Mouse (Mus musculus) neural tube, embryonic 11.5 days (tissue): Measurements from ENCODE around the gene Wdr4. TPM values are rescaled to one million over a fixed set of nuclear protein-coding genes. Genes with fewer than 3 reads are reported as not detected.

Experiments used
- ATAC-seq: fragments of 200-750 bp; cut with Nextera tagmentation; 2 replicates; pipeline ENCODE4 v1.8.0; 2017; ENCODE audit warnings: moderate number of reproducible peaks, mild to moderate bottlenecking, moderate TSS enrichment, moderate library complexity; ENCODE audit not compliant: insufficient read depth, low FRiP score, low TSS enrichment
- DNase-seq: peaks from one replicate; pipeline ENCODE4 v3.0.0-alpha.2; 2015; ENCODE audit warnings: low spot score
- H3K27ac ChIP-seq: fragments of 300-500 bp; sonication (generic); 2 replicates; pipeline ENCODE4 v1.5.1; 2014; ENCODE audit warnings: low read depth, mild to moderate bottlenecking, low read length
- H3K27me3 ChIP-seq: fragments of 300-500 bp; sonication (generic); 2 replicates; pipeline ENCODE4 v1.6.1; 2014; ENCODE audit warnings: mild to moderate bottlenecking, low read length, mixed read lengths; ENCODE audit not compliant: control insufficient read depth, insufficient read depth
- H3K36me3 ChIP-seq: fragments of 300-500 bp; sonication (generic); 2 replicates; pipeline ENCODE4 v1.6.1; 2014; ENCODE audit warnings: mild to moderate bottlenecking, low read length, moderate library complexity, mixed read lengths; ENCODE audit not compliant: control insufficient read depth, insufficient read depth
- H3K4me1 ChIP-seq: fragments of 300-500 bp; sonication (generic); 2 replicates; pipeline ENCODE4 v1.6.1; 2014; ENCODE audit warnings: low read length, mixed read lengths; ENCODE audit not compliant: control insufficient read depth, insufficient read depth
- H3K4me2 ChIP-seq: fragments of 300-500 bp; sonication (generic); 2 replicates; pipeline ENCODE4 v1.6.1; 2014; ENCODE audit warnings: low read depth, mild to moderate bottlenecking, moderate library complexity
- H3K4me3 ChIP-seq: fragments of 300-500 bp; sonication (generic); 2 replicates; pipeline ENCODE4 v1.5.1; 2014; ENCODE audit warnings: low read depth, low read length
- H3K9ac ChIP-seq: fragments of 300-500 bp; sonication (generic); 2 replicates; pipeline ENCODE4 v1.6.1; 2014; ENCODE audit warnings: mild to moderate bottlenecking, low read length
- H3K9me3 ChIP-seq: fragments of 300-500 bp; sonication (generic); 2 replicates; pipeline ENCODE4 v1.6.1; 2016; ENCODE audit warnings: low read length; ENCODE audit not compliant: control insufficient read depth
- WGBS: fragments of 180-500 bp; shearing (Covaris S2); extraction: QIAGEN DNeasy Blood & Tissue Kit; methylation state at CpG from one replicate; pipeline ENCODE4 v1.1.7; 2014; 5-methylcytosine and 5-hydroxymethylcytosine counted together
- polyA plus RNA-seq: library from polyadenylated mRNA; unstranded; fragments of >200 nt; fragmentation: Nextera tagmentation; extraction: Ambion mirVana; gene quantifications from 2 replicates; pipeline ENCODE4 v1.2.1, GENCODE M21; 2014

The Wdr4 gene
- polyA plus RNA-seq, 1 experiment from 2014 or later = 42.5 TPM

GRCm38 (mm10) chr17:31525816-31526215 lies 6.0 kb upstream of the Wdr4 start:
- Histone ChIP-seq H3K27ac (no peak overlapping the region), H3K27me3 (no peaks in the 10 kb centered on the region), H3K4me3 (no peak overlapping the region), H3K4me1 (peaks cover 2% of the 10 kb centered on the region; the same call in 1 of the 2 replicates), H3K9ac (no peak overlapping the region), H3K9me3 (no peaks in the 10 kb centered on the region), H3K4me2 (no peak overlapping the region), H3K36me3 (peaks cover 4% of the 10 kb centered on the region)
- DNase-seq = no peak
- WGBS = 95% methylated on average over 3 of the region's 3 CpGs
- no peak for ATAC-seq

GRCm38 (mm10) chr17:31525114-31525513 lies 5.3 kb upstream of the Wdr4 start:
- ATAC-seq = no peak
- Histone ChIP-seq H3K36me3 (peaks cover 4% of the 10 kb centered on the region; the same call in 1 of the 2 replicates), H3K9me3 (no peaks in the 10 kb centered on the region), H3K4me3 (no peak overlapping the region), H3K4me1 (peaks cover 6% of the 10 kb centered on the region; the same call in 1 of the 2 replicates), H3K27me3 (no peaks in the 10 kb centered on the region), H3K27ac (no peak overlapping the region), H3K4me2 (no peak overlapping the region), H3K9ac (no peak overlapping the region)
- 97% methylated on average over 4 of the region's 4 CpGs for WGBS
- DNase-seq = no peak

DNA sequence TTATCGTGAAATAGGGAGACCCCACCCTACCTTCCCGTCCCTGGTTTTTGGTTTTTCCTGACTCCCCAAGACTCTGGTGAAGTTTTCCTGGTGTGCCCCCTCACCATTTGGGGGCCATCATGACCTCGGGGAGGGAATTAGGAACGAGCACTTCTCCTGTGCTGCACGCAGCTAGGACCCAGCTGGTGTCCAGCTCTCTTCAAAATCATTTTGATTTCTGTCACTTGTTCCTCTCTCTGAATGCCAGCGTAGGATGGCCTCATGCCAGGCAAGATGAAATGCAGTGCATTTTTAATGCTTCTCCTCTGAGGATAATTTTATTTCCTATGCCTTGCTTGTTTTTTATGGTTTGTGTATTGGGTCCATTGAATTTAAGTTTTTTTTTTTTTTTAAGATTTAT lies 2.2 kb upstream of the Wdr4 start:
- peaks cover 6% of the 10 kb centered on the region; the same call in 1 of the 2 replicates for H3K4me1 ChIP-seq
- no peak for ATAC-seq
- H3K27me3 ChIP-seq = no peaks in the 10 kb centered on the region
- DNase-seq = no peak
- H3K9ac ChIP-seq = no peak overlapping the region
- H3K4me2 ChIP-seq = no peak overlapping the region
- H3K4me3 ChIP-seq = no peak overlapping the region
- H3K27ac ChIP-seq = no peak overlapping the region
- 89% methylated on average over 6 of the region's 6 CpGs for WGBS
- no peaks in the 10 kb centered on the region for H3K9me3 ChIP-seq
- 0 out of 2 replicates have a peak, but pooled peaks cover 2% of the 10 kb centered on the region for H3K36me3 ChIP-seq

DNA sequence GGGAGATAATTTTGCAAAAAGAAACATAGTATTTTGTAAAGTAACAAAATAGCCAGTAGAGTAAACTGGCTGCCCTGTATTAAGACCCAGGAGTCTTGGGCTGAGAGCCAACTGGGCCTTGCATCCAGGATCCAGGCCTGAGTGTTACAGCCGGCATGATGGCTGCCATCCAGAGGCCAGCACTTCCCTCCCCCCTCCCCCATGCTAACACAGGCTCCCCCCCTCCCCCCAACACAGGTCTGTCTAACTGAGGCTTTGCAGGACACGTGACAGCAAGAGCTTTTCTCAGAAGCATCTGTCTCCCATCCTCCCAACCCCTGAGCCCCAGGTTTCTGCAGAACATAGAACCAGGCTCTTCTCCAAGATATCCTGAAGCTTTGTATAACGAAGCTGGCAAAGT lies 1.1 kb upstream of the Wdr4 start:
- no peak overlapping the region for H3K9ac ChIP-seq
- 0 out of 2 replicates have a peak, but pooled peaks cover 2% of the 10 kb centered on the region for H3K36me3 ChIP-seq
- peak overlapping the region; percentile 82 for H3K4me3 ChIP-seq
- DNase-seq (no peak), ATAC-seq (no peak)
- no peak overlapping the region for H3K27ac ChIP-seq
- WGBS = 21% methylated on average over 3 of the region's 3 CpGs
- peaks cover 6% of the 10 kb centered on the region; the same call in 1 of the 2 replicates for H3K4me1 ChIP-seq
- peak overlapping the region; percentile 83 for H3K4me2 ChIP-seq
- no peaks in the 10 kb centered on the region for H3K27me3 ChIP-seq
- H3K9me3 ChIP-seq = no peaks in the 10 kb centered on the region

DNA sequence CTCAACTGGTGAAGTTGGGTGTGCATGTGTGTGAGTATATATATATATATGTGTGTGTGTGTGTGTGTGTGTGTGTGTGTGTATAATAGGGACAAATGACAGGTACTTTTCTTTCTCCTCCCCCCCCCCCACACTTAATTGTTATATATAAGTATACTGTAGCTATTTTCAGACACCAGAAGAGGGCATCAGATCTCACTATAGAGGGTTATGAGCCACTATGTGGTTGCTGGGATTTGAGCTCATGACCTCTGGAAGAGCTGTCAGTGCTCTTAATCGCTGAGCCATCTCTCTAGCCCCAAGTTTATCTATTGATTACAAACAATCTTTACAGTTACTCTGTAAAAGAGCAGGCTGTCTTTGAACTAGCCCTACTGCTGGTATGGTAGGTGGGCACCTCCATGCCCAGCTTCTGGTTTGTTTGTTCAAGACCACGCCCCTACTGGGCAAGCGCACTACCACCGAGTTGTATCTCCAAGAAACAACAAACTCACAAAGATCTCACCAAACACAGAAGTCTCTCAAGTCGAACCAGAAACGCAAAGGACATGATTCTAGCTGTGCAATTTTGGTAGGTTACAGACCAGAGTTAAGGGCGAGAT lies 335 bp downstream of the Wdr4 start:
- H3K36me3 ChIP-seq = 0 out of 2 replicates have a peak, but pooled peaks cover 2% of the 10 kb centered on the region

GRCm38 (mm10) chr17:31514696-31515095 lies 5.1 kb downstream of the Wdr4 start:
- DNase-seq (no peak), ATAC-seq (no peak)
- Histone ChIP-seq H3K36me3 (no peaks in the 10 kb centered on the region), H3K4me3 (no peak overlapping the region), H3K4me2 (no peak overlapping the region), H3K27ac (no peak overlapping the region), H3K27me3 (no peaks in the 10 kb centered on the region), H3K9ac (no peak overlapping the region), H3K4me1 (peaks cover 7% of the 10 kb centered on the region), H3K9me3 (no peaks in the 10 kb centered on the region)
- 66% methylated on average over 1 of the region's 1 CpGs for WGBS

More for the DNA sequence above, 335 bp downstream of the Wdr4 start:
- Histone ChIP-seq H3K4me2 (peak overlapping the region; percentile 83), H3K9ac (no peak overlapping the region), H3K27me3 (no peaks in the 10 kb centered on the region), H3K27ac (no peak overlapping the region), H3K4me1 (peaks cover 6% of the 10 kb centered on the region; the same call in 1 of the 2 replicates), H3K4me3 (peak overlapping the region; percentile 82), H3K9me3 (no peaks in the 10 kb centered on the region)
- 1% methylated on average over 7 of the region's 7 CpGs for WGBS
- ATAC-seq (peak; percentile 68), DNase-seq (no peak)

- H3K27ac ChIP-seq = no peak overlapping the region; the same call in 1 of the 2 replicates
- ATAC-seq (peak; percentile 10; the same call in 1 of the 2 replicates), DNase-seq (no peak)
- H3K36me3 ChIP-seq = no peaks in the 10 kb centered on the region; the same call in 1 of the 2 replicates
- peak overlapping the region; percentile 59 for H3K9ac ChIP-seq
- peaks cover 7% of the 10 kb centered on the region for H3K4me1 ChIP-seq
- peak overlapping the region; percentile 68 for H3K4me3 ChIP-seq
- no peaks in the 10 kb centered on the region for H3K9me3 ChIP-seq
- 23% methylated on average over 6 of the region's 6 CpGs for WGBS
- H3K27me3 ChIP-seq = no peaks in the 10 kb centered on the region
- H3K4me2 ChIP-seq = peak overlapping the region; percentile 68
Measured at GRCm38 (mm10) chr17:31512593-31512992, 7.2 kb downstream of the Wdr4 start.

GRCm38 (mm10) chr17:31511792-31512495 lies 7.8 kb downstream of the Wdr4 start:
- DNase-seq (peak; percentile 95), ATAC-seq (peak; percentile 96)
- Histone ChIP-seq H3K4me1 (peaks cover 7% of the 10 kb centered on the region), H3K36me3 (no peaks in the 10 kb centered on the region; the same call in 1 of the 2 replicates), H3K9ac (peak overlapping the region; percentile 59), H3K27me3 (no peaks in the 10 kb centered on the region), H3K9me3 (no peaks in the 10 kb centered on the region), H3K4me3 (peak overlapping the region; percentile 68), H3K4me2 (peak overlapping the region; percentile 68), H3K27ac (peak overlapping the region; percentile 62)
- WGBS = under 1% methylated on average over 56 of the region's 56 CpGs
